Mouse (Mus musculus) ovary, adult 18-20 months (tissue): Measurements from ENCODE around the gene Rimkla.
A peak's percentile ranks its signal among the peaks of the same experiment; 100 is the strongest.

ENCODE experiments used
- DNase-seq: peaks from one replicate; pipeline ENCODE4 v3.0.0; 2022; ENCODE audit warnings: low spot score, mixed read lengths

Rimkla gene

GRCm38 (mm10) chr4:119467720-119468380 is 24.6 kb downstream of the Rimkla start:
- no peak for DNase-seq

GRCm38 (mm10) chr4:119465841-119466240 is 26.6 kb downstream of the Rimkla start:
- DNase-seq: no peak

DNA sequence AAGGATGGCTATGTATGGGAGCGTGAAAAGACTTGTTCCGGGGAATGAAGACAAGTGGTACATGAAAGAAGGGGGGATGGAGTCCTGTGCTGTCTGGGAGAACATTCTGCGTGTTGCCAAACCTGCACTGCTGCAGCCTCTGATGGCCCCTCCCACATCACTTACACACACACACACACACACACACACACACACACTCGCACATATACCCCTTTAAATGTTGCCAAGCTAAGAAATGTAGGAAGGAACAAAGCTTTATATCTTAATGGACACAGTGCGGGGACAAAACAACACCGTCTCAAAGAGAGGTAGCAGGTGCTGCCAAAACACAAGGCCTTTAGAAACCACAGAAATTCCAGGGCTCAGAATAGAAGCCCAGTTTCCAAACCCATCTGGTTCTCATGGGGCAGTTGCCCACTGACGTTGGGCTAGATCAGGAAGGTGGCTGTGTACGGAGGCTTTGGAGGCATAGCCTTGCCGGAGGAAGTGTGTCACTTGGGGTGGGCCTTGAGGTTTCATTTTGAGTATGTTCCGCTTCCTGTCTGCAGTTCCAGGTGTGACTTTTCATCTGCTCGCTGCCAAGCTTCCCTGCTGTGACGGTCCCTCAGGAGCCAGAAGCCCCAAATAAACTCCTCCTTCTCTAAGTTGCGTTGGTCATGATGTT is 28.5 kb downstream of the Rimkla start:
- no peak for DNase-seq

DNA sequence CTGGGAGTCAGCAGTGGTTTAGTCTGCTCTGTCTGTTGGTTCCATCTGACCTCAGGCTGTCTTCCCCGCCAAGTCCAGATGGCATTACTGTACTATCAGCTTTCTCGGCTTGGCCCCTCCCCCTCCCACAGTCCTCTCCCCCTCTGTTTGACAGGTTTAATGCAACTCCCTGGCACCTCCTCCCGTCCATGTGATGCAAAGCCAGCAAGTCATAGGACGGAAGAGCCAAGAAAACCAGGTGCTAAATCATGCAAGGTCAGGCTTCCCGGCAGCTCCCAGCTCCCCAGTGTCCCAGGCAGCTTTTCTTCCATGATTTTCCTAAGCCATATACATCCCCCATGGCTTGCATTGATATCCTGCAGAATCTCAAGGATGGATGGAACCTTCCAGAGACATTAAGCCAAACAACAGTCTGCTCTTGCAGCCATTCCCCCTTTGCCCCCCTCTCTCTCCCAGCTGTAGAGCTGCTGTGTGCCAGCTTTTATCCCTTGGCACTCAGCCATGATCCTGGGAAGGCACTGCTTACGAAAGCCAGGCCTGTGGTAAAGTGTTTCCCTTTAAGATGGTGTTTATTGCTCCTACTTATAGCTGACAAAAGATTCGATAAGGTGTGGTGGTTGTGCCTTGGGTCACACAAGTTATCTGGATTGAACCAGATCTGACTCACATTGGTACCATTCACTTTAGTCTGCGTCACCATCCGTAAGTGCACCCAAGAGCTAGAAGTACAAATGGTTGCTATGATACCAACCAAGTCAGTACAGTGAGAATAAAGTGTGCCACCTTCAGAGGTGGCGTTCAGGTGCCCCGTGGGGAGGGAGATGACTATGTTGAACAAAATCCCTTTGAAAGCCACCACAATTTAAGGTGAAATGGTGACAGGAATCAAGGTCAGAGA is 29.3 kb downstream of the Rimkla start:
- peak; percentile 54 for DNase-seq

DNA sequence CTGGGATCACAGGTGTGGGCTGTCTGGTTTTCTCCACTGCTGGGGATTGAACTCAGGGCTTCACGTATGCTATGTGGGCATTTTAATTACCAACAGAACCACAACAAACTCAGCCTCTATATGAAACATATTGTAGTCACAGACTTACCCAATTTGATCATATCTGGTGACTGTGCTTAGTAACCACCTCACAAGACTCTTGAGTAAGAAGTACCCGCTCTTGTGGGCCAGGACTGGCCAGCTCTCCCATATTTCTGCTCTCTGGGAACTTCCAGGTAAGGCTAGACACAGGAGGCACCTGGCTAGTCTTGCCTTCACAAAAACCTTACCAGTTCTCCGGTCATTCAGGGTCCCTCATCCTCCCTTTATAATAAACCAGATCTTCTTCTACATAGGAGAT is 30.0 kb downstream of the Rimkla start:
- DNase-seq: no peak

DNA sequence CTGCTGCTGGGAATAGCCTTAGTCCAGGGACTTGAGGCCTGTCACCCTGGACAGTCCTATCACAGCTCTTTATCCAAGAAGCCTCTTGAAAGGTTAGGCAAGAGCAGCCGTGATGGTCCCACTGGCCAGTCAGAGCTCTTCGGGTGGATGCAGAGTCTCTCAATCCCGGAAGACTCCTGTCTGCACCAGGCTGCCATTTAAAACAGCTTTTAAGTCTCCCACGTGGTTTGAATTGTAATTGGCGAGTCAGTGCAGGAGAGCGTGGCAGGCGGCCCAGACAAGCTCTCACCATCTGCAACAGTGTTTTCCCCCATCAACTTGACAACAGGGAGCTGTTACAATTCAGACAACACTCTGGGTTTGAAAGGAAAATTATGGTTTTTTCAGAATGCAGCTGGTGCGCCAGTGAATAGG is 31.7 kb downstream of the Rimkla start:
- no peak for DNase-seq

- DNase-seq: no peak
Observed at GRCm38 (mm10) chr4:119460296-119460695, 32.1 kb downstream of the Rimkla start.

DNA sequence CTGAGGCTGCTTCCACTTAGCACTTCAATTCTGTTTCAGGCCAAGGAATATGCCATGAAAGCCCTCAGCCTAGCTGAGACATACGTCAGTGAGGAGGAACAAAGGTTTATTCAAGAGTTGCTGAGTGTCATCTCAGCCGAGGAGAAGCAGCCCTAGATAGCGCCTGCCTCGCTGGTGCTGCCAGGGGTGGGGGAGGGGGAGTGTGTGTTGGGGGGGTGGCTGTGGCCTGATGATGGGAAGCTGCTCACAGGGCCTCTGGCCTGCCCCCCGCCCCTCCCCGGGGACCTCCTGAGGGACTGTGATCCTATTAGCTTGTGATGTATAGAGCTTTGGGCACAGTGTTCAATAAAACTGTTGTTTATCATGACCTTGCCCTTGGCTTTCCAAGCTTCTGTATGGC is 38.9 kb downstream of the Rimkla start:
- DNase-seq: no peak

DNA sequence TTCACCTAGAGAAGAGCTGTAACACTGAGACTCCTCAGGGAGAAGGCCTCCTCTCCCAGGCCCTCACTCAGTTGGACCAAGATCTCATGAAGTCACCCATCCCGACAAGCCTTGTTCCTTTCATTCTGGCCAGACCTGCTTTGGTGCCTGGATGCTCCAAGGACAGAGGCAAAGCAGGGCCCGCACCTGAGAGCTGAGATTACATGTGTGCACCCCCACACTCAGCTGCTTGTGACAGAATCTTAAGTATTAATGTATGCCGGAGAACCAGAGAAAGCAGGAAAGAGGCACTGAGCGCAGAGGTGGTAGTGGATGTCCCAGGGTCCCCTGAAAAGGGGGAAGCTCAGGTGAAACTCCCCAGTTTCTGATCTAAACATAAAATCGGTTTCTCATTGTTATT is 39.3 kb downstream of the Rimkla start:
- DNase-seq: no peak

DNA sequence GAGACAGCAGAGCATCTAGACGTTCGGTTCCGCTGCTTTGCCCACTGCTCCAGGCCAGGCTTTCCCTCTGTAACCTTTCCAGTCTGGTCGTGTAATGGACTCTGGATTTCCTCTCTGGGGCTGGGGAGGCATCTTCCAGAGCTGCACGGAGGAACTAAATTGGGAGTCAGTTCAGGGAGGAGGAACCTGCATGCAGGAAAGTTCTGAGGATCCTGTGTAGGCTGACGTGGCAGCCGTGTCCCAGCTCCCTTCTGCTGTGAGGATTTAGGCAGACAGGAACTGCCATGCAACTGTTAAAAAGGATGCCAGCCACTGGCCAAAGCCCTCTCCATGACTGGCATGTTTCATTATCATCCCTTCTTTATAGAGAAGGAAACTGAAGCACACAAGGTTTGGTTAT is 42.0 kb downstream of the Rimkla start:
- DNase-seq: no peak

DNA sequence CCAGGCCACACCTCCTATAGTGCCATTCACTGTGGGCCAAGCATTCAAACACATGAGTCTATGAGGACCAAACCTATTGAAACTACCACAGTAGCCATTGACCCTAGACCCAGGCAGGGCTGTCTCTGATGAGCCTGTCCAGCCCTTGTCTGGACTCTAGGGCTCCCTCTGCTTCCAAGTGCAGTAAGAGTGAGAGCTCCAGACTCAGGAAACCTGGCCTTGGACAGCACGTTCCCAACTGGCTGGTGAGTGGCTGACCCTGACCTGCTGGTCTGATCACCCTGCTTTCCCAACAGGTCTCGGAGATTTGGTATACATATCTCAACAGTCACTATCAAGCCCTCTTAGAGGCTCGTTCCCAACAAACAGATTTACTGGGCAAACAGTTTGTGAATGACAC is 44.6 kb downstream of the Rimkla start:
- DNase-seq: no peak

DNA sequence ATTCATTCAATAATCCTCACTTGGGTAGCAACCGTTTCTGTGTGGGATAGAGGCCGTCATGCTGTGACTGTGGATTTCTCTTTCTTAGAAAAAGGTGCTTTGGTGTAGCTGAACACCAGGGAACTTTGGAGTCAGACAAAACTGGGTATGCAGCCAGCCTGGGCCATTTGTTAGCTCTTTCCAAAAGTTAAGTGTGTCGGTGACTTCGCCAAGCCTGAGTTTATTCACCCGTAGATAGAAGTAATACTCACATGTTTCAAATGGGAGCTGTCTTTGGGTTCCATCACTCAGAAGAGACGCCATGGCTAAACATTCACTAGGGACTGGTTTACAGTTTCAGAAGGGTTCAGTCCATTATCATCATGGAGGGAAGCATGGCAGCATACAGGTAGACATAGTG is 45.2 kb downstream of the Rimkla start:
- no peak for DNase-seq

DNA sequence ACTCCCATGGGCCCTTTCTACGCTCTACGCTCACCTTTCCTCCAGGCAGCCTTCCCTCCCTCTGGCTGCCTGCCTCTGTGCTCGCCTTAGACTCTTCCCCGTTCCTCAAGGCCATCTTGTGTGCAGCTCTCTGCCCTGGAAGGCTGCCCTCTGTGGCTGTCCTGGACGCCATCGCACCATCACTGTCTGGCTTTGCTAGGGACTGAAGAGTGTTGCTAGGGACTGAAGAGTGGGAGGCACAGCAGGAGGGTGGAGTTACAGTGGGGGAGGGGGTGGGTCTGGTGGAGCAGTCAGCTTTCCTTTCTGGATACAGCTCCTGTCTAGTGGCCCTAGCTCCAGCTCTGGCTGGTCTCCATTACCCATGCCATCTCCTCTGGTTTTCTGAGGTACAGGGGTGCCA is 49.9 kb downstream of the Rimkla start:
- DNase-seq: peak; percentile 37

GRCm38 (mm10) chr4:119441836-119442235 is 50.6 kb downstream of the Rimkla start:
- DNase-seq: no peak

- DNase-seq: no peak
Observed at GRCm38 (mm10) chr4:119437936-119438335, 54.5 kb downstream of the Rimkla start.

- peak; percentile 18 for DNase-seq
Observed at GRCm38 (mm10) chr4:119430678-119431077, 61.8 kb downstream of the Rimkla start.

GRCm38 (mm10) chr4:119427680-119428079 is 64.7 kb downstream of the Rimkla start:
- no peak for DNase-seq

GRCm38 (mm10) chr4:119425601-119426000 is 66.8 kb downstream of the Rimkla start:
- DNase-seq: no peak

GRCm38 (mm10) chr4:119425077-119425476 is 67.4 kb downstream of the Rimkla start:
- no peak for DNase-seq

DNA sequence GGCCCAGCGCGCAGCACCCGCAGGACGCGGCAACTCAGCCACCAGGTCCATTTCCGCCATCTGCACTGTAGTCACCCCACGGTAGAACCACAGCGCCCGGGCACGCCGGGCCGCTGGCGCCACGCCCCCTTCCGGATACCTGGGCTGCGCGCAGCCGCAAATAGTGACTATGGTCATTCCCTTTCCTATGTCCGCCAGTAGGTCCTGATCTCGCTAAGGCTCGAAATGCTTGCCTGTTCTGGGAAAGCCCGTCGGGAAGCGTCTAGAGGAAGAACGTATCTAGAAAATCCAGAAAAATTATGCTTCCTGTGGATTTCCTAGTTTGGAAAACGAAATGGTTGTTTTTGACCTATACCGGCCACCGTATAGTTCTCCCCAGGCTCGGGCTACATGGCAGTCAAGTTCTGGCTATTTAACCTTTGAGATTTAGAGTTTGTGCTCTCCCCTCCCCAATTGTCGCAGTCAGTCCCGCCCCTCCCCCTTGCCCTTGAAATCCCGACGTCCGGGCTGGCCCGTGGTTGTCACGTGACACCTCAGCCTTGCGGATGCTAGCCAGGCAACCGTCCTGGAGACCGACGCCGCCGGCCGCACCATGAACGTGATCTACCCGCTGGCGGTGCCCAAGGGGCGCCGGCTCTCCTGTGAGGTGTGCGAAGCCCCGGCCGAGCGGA is 70.0 kb downstream of the Rimkla start, which contains the start of the genes Ppcs and Zmynd12:
Gene Ppcs, minus strand, starts transcription at position 127 of the 671 bp plus-strand sequence.
Gene Zmynd12, plus strand, starts transcription at position 521 of the 671 bp plus-strand sequence.
- DNase-seq: peak; percentile 91

GRCm38 (mm10) chr4:119421921-119422293 is 70.5 kb downstream of the Rimkla start:
- DNase-seq: no peak

DNA sequence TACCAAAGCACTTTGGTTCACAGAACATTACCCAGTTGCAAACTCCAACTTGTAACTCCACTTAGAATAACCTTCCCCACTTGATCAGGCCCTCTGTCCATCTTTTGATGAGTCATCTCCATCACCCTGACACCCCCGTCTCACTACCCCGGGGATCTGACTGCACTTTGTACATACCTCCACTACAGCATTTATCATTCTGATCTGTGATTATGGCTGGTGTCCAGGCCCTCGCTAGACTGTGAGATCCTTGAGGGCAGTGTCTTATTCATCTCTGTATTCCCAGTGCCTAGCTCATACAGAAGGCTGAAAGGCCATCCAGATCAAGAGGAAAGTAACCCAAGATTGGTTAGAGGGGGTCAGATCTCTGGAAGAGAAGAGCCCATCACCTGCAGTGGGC is 71.2 kb downstream of the Rimkla start:
- DNase-seq: no peak
